Mouse (Mus musculus) lung, postnatal 4 days (tissue): ENCODE measurements at regions not wholly inside any gene's neighbourhood (a gene's known extent, or its start where the extent isn't known, plus 50 kb on each side); places are given as distances from the start of the nearest gene placed in this dataset.

ENCODE experiments used
- DNase-seq, 2 experiments: peaks; one replicate each; pipeline ENCODE4 v3.0.0; 2021

DNA sequence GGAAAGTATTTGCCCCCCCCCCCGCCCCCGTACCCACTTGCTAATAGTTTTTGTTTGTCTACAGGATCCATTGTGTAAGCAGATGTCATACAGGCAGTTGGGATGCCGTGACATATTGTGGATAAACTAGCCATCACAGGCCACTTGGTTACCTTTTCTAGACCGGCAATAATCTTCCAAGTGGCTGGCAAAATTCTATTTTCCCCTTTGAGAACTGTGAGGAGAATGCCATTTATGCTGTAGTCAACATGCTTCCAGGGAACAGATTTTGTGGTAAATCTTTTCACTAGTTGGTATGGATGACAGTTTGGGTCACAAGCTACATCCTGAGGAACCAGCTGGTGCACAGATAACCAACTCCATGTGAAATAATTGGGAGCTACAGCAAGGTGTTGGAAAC is 456.5 kb upstream of the Plxna2 start:
- DNase-seq: no peak

- no peak for DNase-seq
Observed at GRCm38 (mm10) chr1:194160761-194161461, 457.1 kb upstream of the Plxna2 start.

GRCm38 (mm10) chr1:194157268-194157667 is 460.8 kb upstream of the Plxna2 start:
- DNase-seq: no peak

DNA sequence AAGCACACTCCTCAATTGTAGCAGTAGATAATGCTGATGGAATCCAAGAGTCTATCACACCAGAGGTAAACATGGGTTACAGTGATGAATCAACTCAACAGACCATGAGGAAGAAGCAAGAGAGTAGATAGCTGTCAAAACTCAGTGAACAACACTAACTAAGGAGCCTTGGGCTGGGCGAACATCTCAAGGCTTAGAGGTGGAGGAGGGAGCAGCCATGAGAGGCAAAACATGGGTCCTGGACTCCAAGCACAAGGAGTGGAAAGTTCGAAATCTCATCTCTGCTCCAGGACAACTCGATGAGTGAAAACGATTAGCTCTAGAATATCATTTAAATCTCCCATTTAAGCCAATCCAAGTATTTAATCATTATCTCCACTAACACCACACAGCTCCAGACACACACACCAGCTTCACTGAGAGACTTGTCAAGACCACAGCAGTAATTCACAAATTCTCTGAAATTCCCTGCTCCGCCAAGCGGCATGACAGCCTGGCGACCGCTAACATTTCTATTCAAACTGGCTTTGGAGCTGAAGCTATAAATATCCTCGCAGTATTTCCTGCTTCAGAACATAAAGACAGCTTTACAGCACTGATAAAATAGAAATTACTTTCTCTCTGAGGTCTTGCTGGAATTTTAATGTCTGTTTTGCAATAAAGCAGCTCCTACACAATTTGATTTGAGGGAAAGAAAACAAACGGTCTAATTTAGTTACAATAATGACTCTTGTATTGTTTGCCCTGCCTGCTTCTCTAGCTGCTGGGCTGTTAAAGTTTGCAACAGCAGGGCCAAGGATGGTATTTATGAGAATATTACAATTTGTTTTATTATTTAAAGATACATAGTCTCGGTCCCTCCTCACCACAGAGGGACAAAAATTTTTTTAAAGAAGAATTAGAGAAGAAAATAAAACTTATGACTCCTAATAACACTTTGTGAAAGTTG is 469.3 kb upstream of the Plxna2 start:
- DNase-seq: peak in 1 of 2 experiments; percentile 24

DNA sequence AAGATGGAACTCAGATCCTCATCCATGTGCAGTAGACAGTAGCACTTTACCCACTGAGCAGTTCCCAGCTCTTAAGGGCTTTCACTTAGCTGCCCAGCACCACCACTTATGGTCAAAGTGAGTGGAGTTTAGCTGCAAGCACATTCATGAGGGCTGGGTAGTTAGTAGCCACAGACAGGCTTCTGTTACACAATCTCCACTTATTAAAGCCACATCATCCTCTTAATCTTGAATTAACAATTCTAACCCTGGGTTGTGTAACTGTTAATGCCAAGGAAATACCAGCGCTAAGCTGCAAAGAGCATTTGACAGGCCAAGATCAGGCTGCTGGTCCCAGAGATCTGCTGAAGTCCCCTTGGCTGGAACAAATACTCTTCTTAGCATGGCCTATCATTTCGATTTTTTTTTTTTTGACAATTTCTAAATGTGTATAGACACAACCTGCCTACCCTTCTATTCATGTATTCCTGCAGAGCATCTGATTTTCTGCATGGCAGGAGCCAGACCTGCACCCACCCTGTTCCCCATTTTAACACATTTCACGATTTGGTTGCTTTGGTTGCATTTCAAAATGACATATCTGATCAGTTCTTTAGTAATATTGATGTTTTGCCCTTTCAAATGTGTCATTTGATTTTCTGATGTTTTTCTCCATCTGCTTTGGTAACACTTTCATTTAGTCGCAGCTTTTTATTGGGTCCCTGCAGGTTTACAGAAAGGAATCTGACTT is 500.2 kb upstream of the Plxna2 start:
- no peak for DNase-seq

DNA sequence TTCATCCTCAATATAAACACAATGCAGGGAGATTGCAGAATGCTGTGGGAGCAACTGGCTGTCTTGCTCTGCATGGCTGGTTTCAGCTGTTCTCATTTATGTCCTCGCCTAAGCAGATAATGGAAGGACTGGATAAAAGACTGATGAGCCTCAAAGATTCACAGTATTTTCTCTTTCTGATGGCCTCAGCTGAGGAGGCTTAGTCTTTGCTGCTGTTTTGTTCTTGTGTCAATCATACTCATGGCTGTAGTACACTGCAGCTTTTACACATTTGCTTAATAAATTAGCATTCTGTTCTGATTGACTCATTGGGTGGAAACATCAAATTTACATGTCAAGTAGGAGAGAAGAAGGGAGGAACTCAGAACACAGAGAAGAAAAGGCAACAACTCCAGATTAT is 503.6 kb upstream of the Plxna2 start:
- DNase-seq: no peak

DNA sequence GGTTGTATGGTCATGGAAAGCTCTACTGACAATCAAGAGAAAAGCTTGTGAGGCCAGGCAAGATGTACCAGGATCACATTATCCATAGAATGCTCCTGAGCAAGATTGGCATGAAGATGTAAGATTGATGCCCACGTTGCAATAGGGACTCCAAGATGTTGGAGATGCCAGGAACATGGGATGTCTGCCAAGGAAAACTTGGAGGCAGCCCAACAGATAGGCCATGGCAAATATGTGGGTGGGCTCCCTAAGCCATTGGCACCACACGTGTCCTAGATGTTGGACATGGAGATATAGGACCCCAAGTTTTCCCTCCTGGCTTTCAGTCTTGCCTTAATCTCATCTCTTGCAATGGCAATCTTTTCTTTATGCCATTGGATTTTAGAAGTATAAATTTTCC is 506.1 kb upstream of the Plxna2 start:
- DNase-seq: no peak

DNA sequence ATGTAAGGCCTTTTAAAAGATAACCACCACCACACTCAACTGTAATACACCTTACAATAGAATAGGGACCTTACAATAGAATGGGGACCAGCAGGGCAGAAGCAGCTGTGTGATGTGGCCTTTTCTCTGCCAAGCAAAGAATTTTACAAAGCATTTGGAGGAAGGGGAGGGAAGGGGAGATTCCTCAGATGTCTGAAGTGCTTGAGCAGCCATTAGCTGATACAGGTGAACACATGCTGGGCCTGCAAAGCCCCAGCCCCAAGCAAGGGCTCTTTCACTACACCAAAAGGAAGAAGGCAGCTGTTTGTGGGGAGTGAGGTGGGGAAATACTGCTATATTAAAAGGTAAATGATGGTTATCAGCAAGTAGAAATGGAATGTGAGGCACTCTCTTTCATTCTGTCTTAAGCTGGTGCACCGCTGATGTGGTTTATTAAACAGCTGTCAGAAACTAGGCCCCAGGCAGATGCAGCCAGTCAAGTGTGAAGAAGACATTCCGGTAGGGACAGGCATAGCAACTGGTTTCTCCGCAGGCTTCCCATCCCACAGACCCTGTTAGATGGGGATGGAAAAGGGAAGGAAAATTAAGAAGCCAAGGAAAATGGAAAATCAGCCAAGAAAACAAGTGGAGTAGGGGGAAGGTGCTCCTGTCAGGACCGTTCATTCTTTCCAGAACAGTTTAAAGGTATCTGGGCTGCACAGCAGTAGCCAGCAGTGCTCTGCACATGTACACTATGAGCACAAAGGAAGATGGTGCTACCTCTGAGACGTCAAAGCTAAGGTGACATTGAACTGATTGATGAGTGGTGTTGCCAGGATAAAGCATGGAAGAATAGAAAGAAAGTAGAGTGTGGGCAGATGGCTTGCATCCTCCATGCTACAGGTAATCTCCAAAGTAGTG is 508.6 kb upstream of the Plxna2 start:
- no peak for DNase-seq

DNA sequence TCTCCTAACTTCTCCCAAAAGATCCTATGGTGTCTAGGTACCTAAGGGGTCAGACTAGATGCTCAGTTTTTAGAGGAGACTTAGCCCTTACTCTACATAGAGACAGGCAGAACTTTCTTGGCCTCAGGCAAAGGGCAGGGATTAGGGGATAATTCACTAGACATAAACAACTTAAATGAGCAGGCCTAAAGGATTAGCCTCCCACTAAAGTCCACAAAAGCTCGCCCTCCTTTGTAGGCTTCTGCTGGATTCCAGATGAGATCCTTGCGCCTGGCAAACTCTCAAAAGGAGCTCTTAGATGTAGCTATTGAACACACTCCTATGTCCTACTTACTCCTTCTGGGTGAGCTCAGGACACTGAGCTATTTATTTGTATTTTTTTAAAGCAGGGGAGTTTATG is 509.9 kb upstream of the Plxna2 start:
- no peak for DNase-seq

DNA sequence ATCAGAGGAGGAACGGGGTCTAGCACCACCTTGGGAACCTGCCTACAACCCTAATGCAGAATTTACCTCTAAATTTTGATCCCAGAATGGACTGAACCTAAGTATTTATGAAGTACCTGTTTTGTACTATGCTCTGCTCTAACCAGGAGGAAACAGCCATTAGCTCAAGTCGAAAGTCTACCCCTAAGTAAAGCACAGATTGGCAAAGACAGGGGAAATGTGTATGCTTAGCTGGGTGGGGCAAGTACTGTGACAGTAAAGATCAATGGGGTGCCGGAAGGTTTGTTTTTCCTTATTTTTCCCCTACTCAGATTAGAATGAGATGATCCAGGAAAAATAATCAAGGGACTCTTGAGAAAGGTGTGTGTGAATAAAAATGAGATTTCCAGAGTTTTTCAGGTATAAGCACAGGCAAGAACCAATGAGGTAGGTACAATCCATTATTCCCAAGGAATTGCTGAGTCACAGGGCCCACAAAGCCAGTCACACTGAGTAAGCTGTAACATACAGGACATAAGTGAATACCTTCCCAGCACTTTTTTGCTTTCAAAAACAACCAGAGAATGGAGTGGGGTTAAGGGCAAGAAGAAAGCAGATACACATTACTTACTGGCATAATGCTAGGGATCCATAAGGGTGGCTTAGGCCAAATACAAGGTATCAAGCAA is 510.6 kb upstream of the Plxna2 start:
- no peak for DNase-seq

DNA sequence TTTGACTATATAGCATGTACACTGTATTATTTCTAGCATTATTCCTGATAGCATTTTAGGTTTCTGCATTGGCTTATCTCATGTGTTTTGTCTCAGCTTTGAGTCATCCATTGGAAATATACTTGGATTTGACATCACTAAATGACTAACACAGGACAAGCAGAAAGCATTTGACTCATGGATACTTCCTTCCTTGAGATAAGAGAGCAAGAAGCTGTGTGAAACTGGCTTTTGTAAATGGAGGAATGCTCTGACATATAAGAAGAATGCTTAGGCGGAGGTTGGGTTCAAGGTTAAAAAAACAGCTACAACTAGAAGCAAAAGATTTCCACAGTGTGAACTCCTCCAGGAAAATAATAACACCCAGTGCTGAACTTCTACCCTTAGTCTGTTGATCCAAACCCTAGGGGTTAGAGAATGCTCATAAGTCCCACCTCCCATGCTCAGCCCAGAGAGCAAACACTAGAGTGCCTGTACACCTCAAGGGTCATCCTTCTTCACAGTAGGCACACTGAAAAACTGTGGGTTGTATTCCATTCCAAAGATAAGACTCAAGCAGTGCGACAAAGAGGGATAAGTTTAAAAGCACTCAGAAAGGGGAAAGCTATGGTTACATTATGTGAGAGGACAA is 528.0 kb upstream of the Plxna2 start:
- DNase-seq: no peak

GRCm38 (mm10) chr1:194058512-194058911 is 559.5 kb upstream of the Plxna2 start:
- DNase-seq: no peak

- DNase-seq: no peak
Observed at GRCm38 (mm10) chr1:194056544-194056943, 561.5 kb upstream of the Plxna2 start.

GRCm38 (mm10) chr1:194049746-194050351 is 568.2 kb upstream of the Plxna2 start:
- no peak for DNase-seq

DNA sequence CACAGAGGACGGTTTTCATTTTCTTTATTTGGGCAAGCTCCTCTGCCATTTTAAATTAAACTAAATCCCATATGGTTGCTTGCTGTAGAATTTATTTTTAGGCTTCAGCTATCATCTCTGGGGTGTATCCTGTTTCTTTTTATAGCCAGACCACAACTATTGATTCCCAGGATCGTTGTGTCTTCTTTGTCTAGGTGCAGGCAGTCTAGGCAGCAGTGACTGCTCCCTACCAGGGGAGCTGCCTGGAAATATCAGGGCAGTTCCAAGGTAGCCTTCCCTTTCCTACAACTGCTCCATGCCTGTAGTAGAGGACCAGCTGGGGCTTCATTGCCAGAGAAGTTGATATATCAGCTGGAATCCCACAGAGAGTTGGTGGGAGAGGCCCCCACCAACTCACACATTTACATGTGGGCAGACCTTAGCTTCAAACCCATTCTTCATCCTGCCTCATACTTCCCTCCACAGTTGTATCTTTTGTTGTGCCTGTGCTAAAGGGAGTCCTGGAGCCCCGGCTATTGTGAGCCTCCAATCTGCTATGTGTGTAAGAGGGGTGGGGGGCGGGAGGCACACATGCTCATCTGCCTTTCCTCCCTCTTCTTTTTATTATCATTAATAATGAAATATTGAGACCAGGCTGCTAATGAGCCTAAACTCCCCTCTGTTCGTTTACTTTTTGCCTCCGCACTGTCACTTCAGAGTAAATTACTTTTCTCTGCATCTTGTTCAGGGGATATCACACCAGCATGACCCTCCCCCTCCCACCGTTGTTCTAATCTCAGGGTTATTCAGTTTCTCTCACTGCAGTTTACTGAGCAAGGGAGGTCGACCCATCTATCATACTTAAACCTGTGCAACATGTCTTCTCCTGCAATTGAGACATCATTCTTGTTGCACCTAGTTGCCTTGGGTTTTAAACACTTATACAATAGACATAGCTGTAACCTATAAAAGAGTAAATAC is 576.3 kb upstream of the Plxna2 start:
- no peak for DNase-seq

DNA sequence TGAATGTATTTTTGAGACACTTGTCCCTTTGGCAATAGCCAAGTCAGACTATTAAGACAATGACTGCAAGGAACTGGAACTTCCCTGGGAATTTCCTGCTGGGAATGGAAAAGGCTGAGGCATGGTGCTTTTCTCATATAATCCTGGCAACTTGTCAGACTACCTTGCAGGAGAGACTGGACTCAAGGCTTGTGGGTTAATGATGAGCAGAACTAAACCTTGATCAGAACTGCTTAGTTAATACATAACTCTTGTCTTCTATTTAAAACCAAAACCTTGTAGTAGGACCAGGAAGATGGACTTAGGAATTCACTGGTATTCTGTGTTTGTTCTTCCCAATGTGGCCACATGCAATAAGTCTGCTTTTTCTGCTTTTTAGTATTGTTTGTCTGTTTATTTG is 579.3 kb upstream of the Plxna2 start:
- DNase-seq: no peak

DNA sequence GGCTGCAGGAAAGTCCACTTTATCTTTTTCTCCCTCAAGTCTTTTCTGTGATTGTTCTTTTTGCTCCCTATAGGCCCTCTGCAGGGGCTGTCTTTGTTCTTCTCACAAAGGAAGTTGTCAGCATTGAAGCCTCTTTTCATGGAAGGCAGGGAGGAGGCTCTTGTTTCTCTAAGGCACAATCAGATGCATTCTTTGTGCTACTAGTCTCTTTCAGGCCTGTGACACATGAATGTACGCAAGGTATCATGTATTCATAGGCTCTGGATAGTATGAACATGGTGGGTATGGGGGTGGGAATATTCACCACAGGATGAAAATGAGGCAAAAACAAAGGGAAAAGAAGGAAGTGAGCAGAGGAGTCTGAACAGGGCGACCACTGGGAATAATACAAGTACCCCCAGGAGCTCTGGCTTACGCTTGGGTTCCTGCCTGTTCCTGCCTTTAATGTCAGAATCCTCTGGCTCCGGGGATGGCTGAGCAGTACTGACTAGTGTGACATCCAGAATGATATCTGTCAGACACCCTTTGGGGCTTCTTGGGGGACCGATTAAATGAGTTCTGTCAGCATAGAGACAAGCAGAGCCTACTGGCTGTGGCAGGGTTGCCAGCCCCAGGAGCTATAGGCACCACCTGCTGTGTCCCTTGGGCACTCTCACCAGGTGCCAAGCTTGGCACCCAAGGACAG is 583.7 kb upstream of the Plxna2 start:
- DNase-seq: no peak

DNA sequence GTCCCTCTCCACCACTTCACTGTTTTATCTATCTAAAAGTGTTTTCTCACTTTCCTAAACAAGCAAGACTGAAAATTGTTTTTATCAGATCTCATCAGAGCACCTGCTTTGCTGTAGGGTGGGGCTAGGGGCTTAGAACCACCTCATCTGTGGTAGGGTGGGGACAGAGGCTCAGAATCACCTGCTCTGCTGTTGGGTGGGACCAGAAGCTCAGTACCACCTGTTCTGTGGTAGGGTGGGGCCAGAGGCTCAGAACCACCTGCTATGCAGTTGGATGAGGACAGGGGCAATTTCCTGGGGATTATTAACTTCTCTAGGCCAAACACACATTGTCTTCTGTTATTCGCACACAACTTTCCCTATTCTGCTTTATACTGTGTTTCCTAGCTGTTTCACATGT is 585.4 kb upstream of the Plxna2 start:
- no peak for DNase-seq

- no peak for DNase-seq
Observed at GRCm38 (mm10) chr1:194030651-194031228, 587.3 kb upstream of the Plxna2 start.
